Mouse (Mus musculus): ENCODE results near the gene Rnf144b. TPM values are rescaled to one million over a fixed set of nuclear protein-coding genes. Genes with fewer than 3 reads are reported as not detected.

The Rnf144b gene
- polyA plus RNA-seq, 1 experiment from 2014 or later, result 0.95 TPM

- Histone ChIP-seq H3K4me3 (ENCODE audit: low read length) (no peak overlapping the region), H3K27me3 (ENCODE audit: control insufficient read depth, insufficient read depth, low read length) (no peaks in the 10 kb centered on the region), H3K9me3 (ENCODE audit: control insufficient read depth, low read length) (no peaks in the 10 kb centered on the region), H3K36me3 (ENCODE audit: control insufficient read depth, insufficient read depth, low read length) (no peaks in the 10 kb centered on the region), H3K27ac (ENCODE audit: low read depth, low read length) (no peak overlapping the region), H3K4me1 (ENCODE audit: control insufficient read depth, insufficient read depth, low read length) (no peaks in the 10 kb centered on the region), H3K9ac (ENCODE audit: low read depth, low read length) (no peak overlapping the region), H3K4me2 (replicated peaks; ENCODE audit: low read depth, low read length) (no peak overlapping the region)
- WGBS, result 74% methylated on average over 3 of the region's 3 CpGs
- no peak for ATAC-seq (ENCODE audit: low FRiP score, low TSS enrichment)
Observed at GRCm38 (mm10) chr13:47112924-47113323, 9.5 kb upstream of the Rnf144b start.

- Histone ChIP-seq H3K4me2 (replicated peaks; ENCODE audit: low read depth, low read length) (no peak overlapping the region), H3K9me3 (ENCODE audit: control insufficient read depth, low read length) (no peaks in the 10 kb centered on the region), H3K36me3 (ENCODE audit: control insufficient read depth, insufficient read depth, low read length) (no peaks in the 10 kb centered on the region), H3K27me3 (ENCODE audit: control insufficient read depth, insufficient read depth, low read length) (no peaks in the 10 kb centered on the region), H3K27ac (ENCODE audit: low read depth, low read length) (no peak overlapping the region), H3K4me3 (ENCODE audit: low read length) (no peak overlapping the region), H3K9ac (ENCODE audit: low read depth, low read length) (no peak overlapping the region), H3K4me1 (ENCODE audit: control insufficient read depth, insufficient read depth, low read length) (no peaks in the 10 kb centered on the region)
- 84% methylated on average over 3 of the region's 3 CpGs for WGBS
- ATAC-seq (ENCODE audit: low FRiP score, low TSS enrichment), result no peak
Observed at GRCm38 (mm10) chr13:47116000-47116399, 6.5 kb upstream of the Rnf144b start.

- H3K36me3 ChIP-seq (ENCODE audit: control insufficient read depth, insufficient read depth, low read length), result no peaks in the 10 kb centered on the region
- peaks cover 3% of the 10 kb centered on the region; the same call in 1 of the 2 replicates for H3K27me3 ChIP-seq (ENCODE audit: control insufficient read depth, insufficient read depth, low read length)
- no peak overlapping the region for H3K4me3 ChIP-seq (ENCODE audit: low read length)
- peaks cover 10% of the 10 kb centered on the region; the same call in 1 of the 2 replicates for H3K4me1 ChIP-seq (ENCODE audit: control insufficient read depth, insufficient read depth, low read length)
- H3K4me2 ChIP-seq (replicated peaks; ENCODE audit: low read depth, low read length), result no peak overlapping the region
- ATAC-seq (ENCODE audit: low FRiP score, low TSS enrichment), result no peak
- H3K9ac ChIP-seq (ENCODE audit: low read depth, low read length), result no peak overlapping the region
- WGBS, result 40% methylated on average over 12 of the region's 12 CpGs
- H3K27ac ChIP-seq (ENCODE audit: low read depth, low read length), result no peak overlapping the region
- H3K9me3 ChIP-seq (ENCODE audit: control insufficient read depth, low read length), result no peaks in the 10 kb centered on the region
Observed at GRCm38 (mm10) chr13:47121333-47121889, 1.0 kb upstream of the Rnf144b start.

- 35% methylated on average over 3 of the region's 3 CpGs for WGBS
Observed at GRCm38 (mm10) chr13:47124449-47124848, 2.0 kb downstream of the Rnf144b start.

GRCm38 (mm10) chr13:47124986-47125385, 2.5 kb downstream of the Rnf144b start:
- Histone ChIP-seq H3K4me1 (ENCODE audit: control insufficient read depth, insufficient read depth, low read length) (peaks cover 10% of the 10 kb centered on the region; the same call in 1 of the 2 replicates), H3K4me3 (ENCODE audit: low read length) (no peak overlapping the region), H3K9me3 (ENCODE audit: control insufficient read depth, low read length) (no peaks in the 10 kb centered on the region), H3K27ac (ENCODE audit: low read depth, low read length) (no peak overlapping the region), H3K9ac (ENCODE audit: low read depth, low read length) (no peak overlapping the region), H3K4me2 (replicated peaks; ENCODE audit: low read depth, low read length) (no peak overlapping the region), H3K36me3 (ENCODE audit: control insufficient read depth, insufficient read depth, low read length) (no peaks in the 10 kb centered on the region), H3K27me3 (ENCODE audit: control insufficient read depth, insufficient read depth, low read length) (peaks cover 3% of the 10 kb centered on the region; the same call in 1 of the 2 replicates)
- 78% methylated on average over 6 of the region's 6 CpGs for WGBS
- ATAC-seq (ENCODE audit: low FRiP score, low TSS enrichment), result no peak

More at GRCm38 (mm10) chr13:47124449-47124848, 2.0 kb downstream of the Rnf144b start:
- ATAC-seq (ENCODE audit: low FRiP score, low TSS enrichment), result no peak
- H3K4me2 ChIP-seq (replicated peaks; ENCODE audit: low read depth, low read length), result no peak overlapping the region
- no peaks in the 10 kb centered on the region for H3K9me3 ChIP-seq (ENCODE audit: control insufficient read depth, low read length)
- no peak overlapping the region for H3K4me3 ChIP-seq (ENCODE audit: low read length)
- peaks cover 10% of the 10 kb centered on the region; the same call in 1 of the 2 replicates for H3K4me1 ChIP-seq (ENCODE audit: control insufficient read depth, insufficient read depth, low read length)
- H3K36me3 ChIP-seq (ENCODE audit: control insufficient read depth, insufficient read depth, low read length), result no peaks in the 10 kb centered on the region
- H3K27me3 ChIP-seq (ENCODE audit: control insufficient read depth, insufficient read depth, low read length), result peaks cover 3% of the 10 kb centered on the region; the same call in 1 of the 2 replicates
- H3K9ac ChIP-seq (ENCODE audit: low read depth, low read length), result no peak overlapping the region
- no peak overlapping the region for H3K27ac ChIP-seq (ENCODE audit: low read depth, low read length)

- Histone ChIP-seq H3K4me3 (ENCODE audit: low read length) (no peak overlapping the region), H3K4me2 (replicated peaks; ENCODE audit: low read depth, low read length) (no peak overlapping the region), H3K27ac (ENCODE audit: low read depth, low read length) (no peak overlapping the region), H3K9ac (ENCODE audit: low read depth, low read length) (no peak overlapping the region), H3K27me3 (ENCODE audit: control insufficient read depth, insufficient read depth, low read length) (peaks cover 3% of the 10 kb centered on the region; the same call in 1 of the 2 replicates), H3K9me3 (ENCODE audit: control insufficient read depth, low read length) (no peaks in the 10 kb centered on the region), H3K4me1 (ENCODE audit: control insufficient read depth, insufficient read depth, low read length) (peaks cover 10% of the 10 kb centered on the region; the same call in 1 of the 2 replicates), H3K36me3 (ENCODE audit: control insufficient read depth, insufficient read depth, low read length) (no peaks in the 10 kb centered on the region)
- WGBS, result 40% methylated on average over 5 of the region's 5 CpGs
- ATAC-seq (ENCODE audit: low FRiP score, low TSS enrichment), result peak; percentile 66
Observed at GRCm38 (mm10) chr13:47125595-47125994, 3.1 kb downstream of the Rnf144b start.

- H3K4me2 ChIP-seq (replicated peaks; ENCODE audit: low read depth, low read length), result no peak overlapping the region
- no peaks in the 10 kb centered on the region for H3K36me3 ChIP-seq (ENCODE audit: control insufficient read depth, insufficient read depth, low read length)
- WGBS, result 69% methylated on average over 4 of the region's 4 CpGs
Observed at GRCm38 (mm10) chr13:47129090-47129489, 6.6 kb downstream of the Rnf144b start.

GRCm38 (mm10) chr13:47133058-47133457, 10.6 kb downstream of the Rnf144b start:
- no peak for ATAC-seq (ENCODE audit: low FRiP score, low TSS enrichment)
- Histone ChIP-seq H3K27ac (ENCODE audit: low read depth, low read length) (no peak overlapping the region), H3K4me1 (ENCODE audit: control insufficient read depth, insufficient read depth, low read length) (no peaks in the 10 kb centered on the region), H3K27me3 (ENCODE audit: control insufficient read depth, insufficient read depth, low read length) (no peaks in the 10 kb centered on the region), H3K36me3 (ENCODE audit: control insufficient read depth, insufficient read depth, low read length) (no peaks in the 10 kb centered on the region), H3K9me3 (ENCODE audit: control insufficient read depth, low read length) (no peaks in the 10 kb centered on the region), H3K9ac (ENCODE audit: low read depth, low read length) (no peak overlapping the region), H3K4me2 (replicated peaks; ENCODE audit: low read depth, low read length) (no peak overlapping the region), H3K4me3 (ENCODE audit: low read length) (no peak overlapping the region)
- WGBS, result 92% methylated on average over 8 of the region's 8 CpGs

More at GRCm38 (mm10) chr13:47129090-47129489, 6.6 kb downstream of the Rnf144b start:
- Histone ChIP-seq H3K9me3 (ENCODE audit: control insufficient read depth, low read length) (no peaks in the 10 kb centered on the region), H3K9ac (ENCODE audit: low read depth, low read length) (no peak overlapping the region), H3K4me3 (ENCODE audit: low read length) (no peak overlapping the region), H3K27ac (ENCODE audit: low read depth, low read length) (no peak overlapping the region), H3K27me3 (ENCODE audit: control insufficient read depth, insufficient read depth, low read length) (no peaks in the 10 kb centered on the region), H3K4me1 (ENCODE audit: control insufficient read depth, insufficient read depth, low read length) (peaks cover 4% of the 10 kb centered on the region; the same call in 1 of the 2 replicates)
- no peak for ATAC-seq (ENCODE audit: low FRiP score, low TSS enrichment)

GRCm38 (mm10) chr13:47134836-47135235, 12.4 kb downstream of the Rnf144b start:
- WGBS, result 95% methylated on average over 7 of the region's 7 CpGs
- Histone ChIP-seq H3K9ac (ENCODE audit: low read depth, low read length) (no peak overlapping the region), H3K9me3 (ENCODE audit: control insufficient read depth, low read length) (peaks cover 5% of the 10 kb centered on the region; the same call in 1 of the 2 replicates), H3K27ac (ENCODE audit: low read depth, low read length) (no peak overlapping the region), H3K27me3 (ENCODE audit: control insufficient read depth, insufficient read depth, low read length) (no peaks in the 10 kb centered on the region), H3K36me3 (ENCODE audit: control insufficient read depth, insufficient read depth, low read length) (no peaks in the 10 kb centered on the region), H3K4me1 (ENCODE audit: control insufficient read depth, insufficient read depth, low read length) (no peaks in the 10 kb centered on the region), H3K4me3 (ENCODE audit: low read length) (no peak overlapping the region), H3K4me2 (replicated peaks; ENCODE audit: low read depth, low read length) (no peak overlapping the region)
- no peak for ATAC-seq (ENCODE audit: low FRiP score, low TSS enrichment)
